Mouse (Mus musculus) 3134 (cell line): ENCODE data around the gene Ephb1.

Experiments used
- DNase-seq: peaks from one replicate; pipeline ENCODE4 v3.0.0-alpha.2; 2011; ENCODE audit warnings: low spot score; ENCODE audit not compliant: insufficient read length; ENCODE audit errors: extremely low read depth

Ephb1 gene

DNA sequence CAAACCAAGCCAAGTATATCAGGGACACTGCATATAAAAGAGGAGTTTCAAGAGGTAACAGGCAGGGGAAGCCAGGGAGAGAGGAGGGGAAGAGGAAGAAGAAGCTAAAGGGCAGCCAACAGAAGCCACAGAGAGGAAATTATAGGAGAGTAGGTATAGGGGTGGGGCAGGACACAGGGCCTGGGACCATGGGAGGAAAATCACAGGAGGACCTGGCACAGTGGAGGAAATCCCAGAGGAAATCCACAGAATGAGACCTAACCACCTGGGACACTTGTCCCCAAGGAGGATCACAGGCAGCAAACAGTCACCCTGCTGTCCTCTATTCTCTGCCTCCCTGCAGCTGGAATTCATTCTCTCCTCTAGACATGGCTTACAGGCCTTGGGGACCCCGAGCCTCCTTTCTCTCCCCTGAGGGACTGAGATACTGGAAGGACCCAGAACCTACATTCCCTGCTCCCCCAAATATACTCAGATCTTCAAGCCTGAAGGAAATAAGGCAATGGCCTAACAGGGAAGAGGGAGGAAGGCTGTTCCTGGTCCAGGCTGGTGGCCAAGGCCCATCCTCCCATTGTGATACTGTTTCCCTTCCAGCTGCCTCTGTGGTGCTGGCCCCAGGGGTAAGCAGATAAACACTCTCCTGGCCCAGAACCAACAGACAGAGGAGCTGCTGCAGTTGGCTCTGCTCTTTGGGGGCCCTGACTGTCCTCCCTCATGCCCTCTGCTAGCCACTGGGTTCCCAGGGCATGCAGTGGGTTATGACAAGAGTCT is 47.7 kb downstream of the Ephb1 start:
- no peak for DNase-seq

DNA sequence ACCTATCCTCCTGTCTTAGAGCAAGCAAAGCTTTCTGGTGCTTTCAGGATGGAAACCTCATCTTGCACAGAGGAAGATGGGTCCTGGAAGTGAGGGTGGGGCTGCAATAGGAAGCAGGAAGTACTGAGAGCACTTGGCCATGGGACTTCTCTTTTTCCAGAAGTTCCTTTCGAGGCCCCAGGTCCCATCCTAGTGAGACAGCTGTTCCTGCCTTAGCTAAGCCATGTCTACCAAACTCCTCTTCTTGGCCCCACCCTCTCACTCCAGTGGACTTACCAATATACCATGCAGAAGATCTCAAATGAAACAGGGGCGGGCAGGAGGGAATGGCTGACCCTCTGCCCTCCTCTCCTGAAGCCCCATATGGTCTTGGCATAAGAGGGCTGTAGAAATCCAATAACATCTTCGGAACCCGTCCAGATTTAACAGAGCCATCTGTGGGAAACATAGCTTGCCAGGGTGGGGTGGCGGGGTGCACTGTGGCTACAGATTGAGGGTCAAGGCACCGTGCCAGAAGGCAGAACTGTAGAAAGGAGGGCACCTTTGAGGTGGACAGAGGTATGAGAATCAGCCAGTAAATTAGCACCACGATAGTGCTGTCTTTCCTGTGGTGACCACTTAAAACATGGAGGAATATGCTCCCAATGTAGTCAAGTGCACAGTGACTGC is 48.9 kb downstream of the Ephb1 start:
- DNase-seq: no peak

DNA sequence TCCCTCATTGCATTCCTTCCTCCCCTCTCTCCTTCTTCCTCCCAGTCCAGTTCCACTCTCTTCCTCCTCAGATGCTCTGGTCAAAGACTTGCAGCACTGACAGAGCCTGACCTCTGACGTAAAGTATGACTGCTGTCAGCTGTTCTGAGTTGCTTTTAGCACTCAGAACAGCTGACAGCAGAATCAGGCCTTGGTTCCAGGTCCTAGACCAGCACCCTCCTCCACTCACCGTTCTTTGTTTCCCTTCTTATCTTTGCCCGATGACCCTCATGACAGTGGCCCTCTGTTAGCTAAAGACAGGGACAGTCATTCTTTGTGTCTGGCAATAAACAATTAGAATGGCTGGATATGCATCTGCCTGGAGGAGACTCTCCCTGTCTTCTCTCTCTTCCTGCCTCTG is 49.7 kb downstream of the Ephb1 start:
- DNase-seq: no peak

DNA sequence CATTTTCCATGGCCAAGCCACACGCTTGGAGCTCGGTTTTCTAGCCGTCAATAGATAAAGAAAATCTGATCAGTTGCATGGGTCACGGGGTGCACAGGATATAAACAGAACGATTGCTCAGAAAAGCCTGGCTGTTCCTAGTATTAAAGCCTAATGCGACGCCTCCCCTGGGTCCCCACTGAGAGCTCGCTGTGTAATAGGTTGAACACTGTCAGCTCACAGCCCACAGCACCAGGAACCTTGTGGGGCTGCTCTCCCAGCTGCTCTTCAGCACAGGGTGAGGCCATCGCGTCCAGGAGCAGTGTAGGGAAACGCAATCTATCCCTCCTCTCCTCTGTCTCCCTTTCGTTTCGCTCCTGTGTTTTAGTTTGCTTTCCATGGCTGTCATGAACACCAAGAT is 50.6 kb downstream of the Ephb1 start:
- DNase-seq: no peak

DNA sequence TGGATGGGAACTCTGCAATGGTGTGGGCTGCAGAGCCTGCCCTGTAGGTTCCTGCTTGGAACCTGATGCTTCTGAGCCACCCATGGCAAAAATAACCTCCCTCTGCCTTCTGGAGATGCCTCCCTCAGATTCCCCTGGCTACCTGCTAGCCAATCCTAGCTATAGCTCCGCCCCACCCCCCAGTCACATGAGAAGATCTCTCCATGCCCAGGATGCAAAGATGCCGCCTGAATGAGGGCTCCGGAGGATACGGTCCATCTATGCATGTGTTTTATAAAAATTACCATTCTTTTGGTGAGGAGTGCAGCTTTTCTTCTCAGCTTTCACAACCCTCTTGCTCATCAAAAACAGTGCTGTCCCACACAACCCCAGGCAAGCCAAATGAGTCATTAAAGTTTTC is 53.5 kb downstream of the Ephb1 start:
- no peak for DNase-seq

DNA sequence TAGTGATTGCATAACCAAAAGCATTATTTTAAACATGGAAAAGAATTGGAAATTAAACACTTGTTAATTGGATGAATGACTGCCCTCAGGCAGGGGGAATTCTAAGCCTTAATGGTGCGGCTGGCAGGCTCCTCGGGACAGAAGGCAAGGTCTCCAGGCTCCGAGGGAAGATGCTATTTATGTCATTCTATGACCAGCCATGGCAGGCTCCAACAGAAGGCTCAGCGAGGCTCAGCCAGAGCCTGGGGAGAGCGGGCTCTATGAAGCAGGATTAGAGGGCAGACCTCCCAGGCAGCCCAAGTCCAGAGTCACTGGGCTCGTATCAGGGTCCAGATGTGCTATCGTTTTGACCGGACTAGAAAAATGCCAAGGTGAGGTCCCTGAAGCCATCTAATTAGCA is 55.8 kb downstream of the Ephb1 start:
- no peak for DNase-seq

DNA sequence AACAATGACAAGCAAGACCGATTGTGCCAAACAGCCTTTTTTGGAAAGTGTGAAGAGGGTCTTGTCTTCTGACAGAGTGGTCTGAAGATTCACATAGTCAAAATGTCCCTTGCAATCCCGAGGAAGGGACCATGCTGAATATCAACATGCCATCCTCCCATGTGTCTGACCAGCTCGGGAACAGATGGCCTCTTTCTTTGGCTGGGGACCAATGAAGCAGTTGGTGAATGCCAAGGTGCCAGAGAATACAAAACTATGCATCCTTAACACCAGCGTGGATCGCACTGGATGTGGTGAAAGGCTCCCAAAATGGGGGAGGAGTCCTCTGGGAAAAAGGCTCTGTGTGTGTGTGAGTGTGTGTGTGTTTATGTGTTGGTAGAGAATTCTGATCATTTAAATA is 56.5 kb downstream of the Ephb1 start:
- DNase-seq: no peak

DNA sequence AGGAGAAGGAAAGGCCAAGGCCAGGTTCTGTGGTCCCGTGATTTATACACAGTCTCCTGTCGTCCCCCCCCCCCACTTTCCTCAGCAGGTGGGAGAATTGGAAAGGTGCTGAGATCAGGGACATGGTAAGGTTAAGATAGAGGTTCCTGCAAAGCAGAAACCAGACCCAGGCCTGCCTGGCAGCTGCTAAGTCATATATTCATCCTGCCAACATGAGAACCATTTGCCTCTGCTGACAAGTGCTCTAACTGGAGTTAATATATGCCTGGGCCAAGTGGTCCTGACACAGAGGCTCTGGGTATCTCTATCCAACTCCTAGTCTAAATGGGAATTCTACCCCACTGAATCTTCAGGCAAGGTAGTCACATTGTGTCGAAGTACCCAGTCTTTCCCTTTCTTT is 57.3 kb downstream of the Ephb1 start:
- DNase-seq: no peak

DNA sequence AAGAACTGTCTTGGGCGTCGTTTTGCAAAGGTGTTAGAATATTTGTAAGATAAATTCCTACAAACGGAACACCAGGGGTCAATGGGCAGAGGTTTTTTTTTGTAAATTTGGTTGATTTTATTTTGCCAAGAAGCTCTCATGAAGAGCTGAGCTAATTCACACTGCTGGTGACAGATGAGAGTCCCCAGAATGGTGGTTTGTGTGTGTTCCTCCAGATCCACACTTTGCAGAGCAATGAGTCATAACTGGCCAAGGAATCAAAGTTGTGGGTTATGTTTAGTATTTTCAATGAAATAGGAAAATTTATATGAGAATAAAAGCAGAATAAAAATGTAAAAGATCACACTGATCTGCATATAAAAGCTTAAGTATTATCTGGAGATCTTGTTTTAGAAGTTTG is 60.9 kb downstream of the Ephb1 start:
- DNase-seq: no peak

DNA sequence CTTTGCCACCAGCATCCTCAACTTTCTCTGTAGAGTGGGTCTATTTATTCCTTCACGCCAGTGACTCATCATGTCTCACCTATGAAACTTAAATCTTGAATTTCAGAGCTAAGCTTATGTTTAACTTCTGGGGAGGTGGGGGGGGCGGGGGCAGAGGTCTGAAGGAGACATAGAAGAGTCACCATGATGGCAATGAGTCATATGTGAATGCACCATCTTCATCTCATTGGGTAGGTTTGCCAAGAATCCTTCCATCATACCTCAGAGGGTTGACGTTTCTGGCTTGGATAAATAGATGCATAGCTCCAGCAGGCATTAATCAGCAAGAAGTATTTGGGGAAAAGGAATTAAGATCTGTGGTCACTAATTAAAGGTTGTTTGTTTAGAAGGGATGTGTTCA is 63.3 kb downstream of the Ephb1 start:
- no peak for DNase-seq

DNA sequence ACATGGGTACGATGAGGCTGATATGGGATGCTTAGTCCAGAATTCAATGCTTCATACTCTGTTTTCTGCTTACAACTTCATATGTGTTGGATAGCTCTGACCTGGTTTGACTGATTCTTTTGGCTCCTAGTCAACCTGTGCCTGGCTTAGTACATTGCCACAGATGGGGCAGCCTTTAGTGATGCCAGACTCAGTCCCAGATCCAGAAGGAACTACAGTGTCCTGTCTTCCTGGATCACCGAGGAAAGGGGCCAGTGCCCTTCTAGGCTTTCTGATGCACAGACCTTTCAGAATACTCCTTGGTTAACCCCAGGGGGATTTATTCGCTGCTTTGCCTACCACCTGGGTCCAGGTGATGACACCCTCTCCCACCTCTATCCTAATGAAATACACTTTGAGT is 66.1 kb downstream of the Ephb1 start:
- DNase-seq: no peak

DNA sequence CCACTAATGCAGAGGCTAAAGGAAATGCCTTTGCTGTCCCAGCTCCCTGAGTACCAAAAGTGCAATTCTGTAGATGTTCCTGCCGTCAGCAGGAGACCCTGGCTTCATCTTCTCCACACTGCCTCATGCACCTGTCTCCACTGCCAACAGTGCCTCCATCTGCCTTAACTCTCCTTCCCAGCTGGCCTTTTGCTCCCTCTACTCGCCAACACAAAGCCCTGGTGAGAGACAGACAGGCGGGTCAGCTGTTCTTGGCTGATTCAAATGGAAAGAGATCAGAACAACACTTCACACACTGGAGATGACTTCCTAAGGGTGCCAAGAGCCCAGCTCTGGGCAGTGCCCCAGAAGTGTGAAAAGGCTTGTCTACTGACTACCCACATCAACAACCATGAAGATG is 78.6 kb downstream of the Ephb1 start:
- no peak for DNase-seq

DNA sequence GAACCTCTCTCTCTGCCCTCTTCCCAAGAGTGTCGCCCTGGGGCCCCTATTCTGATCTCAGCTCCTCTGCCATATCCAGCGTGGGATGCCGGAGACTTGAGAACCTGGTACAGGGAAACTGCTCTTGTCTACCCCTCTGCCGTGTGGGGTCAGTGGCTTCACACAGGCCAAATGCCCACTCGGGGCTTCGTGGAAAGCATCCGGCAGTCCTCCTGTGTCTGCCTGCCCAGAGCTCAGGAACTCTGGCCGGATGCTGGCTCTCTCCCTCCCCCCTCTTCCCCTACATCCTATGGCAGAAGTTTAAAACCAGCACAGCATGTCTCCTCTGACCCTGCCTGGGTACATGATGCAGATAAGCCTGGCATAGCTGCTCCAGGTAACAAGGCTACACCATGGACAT is 80.5 kb downstream of the Ephb1 start:
- DNase-seq: no peak

DNA sequence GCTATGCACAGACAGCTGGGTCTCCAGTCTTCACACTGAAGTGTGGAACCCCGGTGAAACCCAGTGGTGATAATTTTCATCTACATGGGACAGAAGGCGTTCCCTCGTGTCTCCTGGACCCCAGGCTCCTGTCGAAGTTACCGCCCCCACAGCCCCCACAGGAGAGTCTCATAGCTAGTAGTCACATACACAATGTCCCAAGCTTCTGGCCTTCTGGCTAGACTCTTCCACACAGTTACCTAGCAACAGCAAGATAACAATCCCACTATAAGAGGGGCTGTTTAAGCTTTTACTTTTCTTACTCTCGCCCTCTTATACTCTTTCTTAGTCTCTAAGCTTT is 81.1 kb downstream of the Ephb1 start:
- DNase-seq: no peak

DNA sequence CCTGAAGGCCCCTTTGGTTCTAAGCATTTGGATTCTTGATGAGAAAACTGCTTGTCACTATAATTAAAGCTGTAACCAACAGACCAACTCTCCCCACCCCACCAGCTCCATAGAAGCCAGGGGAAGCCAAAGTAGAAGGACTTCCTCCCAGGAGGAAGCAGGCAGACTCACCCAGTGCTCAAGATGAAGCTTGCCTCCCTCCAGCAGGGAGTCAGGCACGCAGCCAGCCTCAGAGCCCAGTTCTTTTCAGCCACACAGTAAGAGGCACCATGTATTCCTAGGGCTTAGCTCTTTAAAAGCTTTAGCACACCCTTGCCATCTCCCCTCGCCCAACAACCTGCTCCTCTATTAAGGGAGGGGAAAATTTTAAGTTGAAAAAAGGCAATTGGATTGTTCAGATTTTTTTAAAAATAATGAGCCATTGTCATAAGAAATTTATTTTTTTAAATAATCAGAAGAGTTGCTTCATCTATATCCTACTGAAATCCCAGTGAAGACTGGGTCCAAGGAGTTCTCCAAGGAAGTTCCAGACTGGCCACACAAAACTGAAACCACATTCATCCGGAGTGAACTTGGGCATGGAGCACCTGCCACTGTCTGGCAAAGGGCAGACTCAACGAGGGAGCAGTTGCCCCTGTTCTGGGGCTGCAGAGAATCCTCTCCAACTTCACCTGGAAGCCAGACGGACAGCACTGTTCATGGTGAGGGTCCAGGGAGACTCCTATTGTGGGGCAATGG is 81.6 kb downstream of the Ephb1 start:
- no peak for DNase-seq

DNA sequence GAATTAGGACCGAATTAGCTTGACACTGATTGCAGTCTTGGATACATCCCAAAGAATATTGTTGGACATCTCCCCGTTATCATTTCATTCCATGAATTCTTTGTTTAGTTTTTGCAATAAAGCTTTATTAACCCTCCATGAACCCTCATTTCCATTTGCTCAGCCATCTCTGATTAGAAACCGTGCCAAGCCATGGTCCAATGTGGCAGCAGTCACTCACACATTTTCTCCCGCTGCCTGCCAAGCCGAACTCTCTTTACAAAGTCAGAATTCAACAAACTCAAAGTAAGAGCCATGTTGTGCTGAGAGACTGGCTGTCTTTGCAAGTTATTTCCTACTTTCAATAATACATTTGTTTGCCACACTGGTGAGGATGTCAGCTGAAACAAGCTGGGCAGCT is 84.0 kb downstream of the Ephb1 start:
- DNase-seq: no peak

DNA sequence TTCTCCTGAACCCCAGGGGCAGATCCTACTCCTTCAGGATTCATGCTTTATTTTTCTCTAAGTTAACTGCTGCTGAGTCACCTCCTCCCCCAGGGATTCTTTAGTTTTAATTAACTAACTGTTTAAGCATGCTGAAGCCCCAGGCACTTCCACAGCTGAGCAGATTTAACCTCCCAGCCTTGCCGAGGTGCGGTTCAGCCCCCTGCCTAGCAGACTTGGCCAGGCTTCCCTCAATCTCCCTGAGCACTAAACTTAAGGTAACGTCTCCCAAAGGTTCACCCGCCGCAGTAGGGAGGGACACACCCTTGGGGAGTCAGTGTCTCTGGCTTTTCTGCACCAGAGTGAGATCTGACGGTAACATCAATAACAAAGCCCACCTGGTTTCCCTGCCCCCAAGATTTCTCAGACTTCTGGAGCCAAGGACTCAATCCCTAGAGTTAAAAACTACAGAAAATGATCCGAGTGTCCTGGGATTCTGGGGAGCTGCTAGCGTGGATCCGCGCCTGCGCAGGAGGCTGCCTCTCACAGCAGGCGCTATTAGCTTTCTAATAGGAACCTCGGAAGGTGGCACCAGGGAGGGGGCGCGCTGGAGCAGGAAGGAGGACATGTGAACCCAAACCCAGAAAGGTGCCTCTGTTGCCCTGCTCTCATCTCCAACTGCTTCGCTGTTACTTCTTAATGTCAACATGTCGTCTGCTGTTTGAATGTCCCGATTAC is 87.0 kb downstream of the Ephb1 start:
- no peak for DNase-seq

DNA sequence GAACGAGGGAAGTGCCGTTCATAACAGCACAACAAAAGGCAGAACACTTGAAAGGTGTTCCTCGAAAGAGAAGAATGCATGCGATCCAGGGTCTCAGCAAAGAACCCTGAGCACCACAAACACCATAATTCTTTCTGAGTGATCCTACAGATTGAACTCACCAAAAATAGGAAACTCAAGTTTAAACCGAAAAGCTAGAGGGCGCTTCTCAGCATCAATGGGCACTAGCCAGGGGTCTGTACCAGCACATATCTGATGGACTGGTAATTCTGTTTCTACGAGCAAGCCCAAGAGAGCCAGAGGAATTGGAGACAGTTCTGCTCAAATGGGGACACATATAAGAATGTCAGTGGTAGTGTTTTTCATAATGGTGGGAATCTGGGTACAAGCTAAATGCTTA is 90.7 kb downstream of the Ephb1 start:
- DNase-seq: no peak

DNA sequence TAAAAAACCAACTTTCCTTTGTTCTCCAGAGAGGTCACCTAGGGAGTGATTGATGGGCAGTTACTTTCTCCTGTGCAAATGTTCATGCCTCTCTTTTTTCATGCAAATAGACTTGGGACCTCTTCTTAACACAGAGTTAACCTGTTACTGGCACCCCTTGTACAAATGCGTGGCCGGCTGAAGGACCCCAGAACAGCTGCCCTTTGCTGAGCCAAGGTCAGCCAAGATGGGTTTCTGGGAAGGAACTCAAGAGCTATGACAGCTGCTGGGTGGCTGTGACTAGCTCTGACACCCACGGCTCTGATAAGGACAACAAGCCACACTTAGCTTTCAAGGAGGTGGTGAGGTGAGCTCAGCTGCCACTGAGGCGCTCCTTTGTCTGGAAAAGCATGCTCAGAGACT is 92.4 kb downstream of the Ephb1 start:
- DNase-seq: no peak

DNA sequence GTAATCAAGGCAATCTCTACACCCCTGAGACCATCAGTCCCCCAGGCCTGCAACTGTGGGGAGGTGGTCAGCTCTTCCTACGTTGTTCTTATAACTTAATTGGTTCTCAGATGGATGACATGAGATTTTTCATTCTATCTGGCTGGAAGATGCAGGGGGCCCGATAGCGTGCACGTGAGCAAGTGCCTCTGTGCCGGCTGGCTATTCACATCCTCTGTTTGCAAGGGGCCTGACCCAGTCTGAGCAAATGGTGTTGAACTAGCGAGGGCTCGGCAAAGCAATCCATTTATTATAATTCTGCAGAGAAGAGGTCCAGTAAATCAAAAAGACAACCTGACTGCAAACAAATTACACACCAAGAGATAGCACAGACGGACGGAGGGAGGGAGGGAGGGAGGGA is 93.0 kb downstream of the Ephb1 start:
- no peak for DNase-seq

DNA sequence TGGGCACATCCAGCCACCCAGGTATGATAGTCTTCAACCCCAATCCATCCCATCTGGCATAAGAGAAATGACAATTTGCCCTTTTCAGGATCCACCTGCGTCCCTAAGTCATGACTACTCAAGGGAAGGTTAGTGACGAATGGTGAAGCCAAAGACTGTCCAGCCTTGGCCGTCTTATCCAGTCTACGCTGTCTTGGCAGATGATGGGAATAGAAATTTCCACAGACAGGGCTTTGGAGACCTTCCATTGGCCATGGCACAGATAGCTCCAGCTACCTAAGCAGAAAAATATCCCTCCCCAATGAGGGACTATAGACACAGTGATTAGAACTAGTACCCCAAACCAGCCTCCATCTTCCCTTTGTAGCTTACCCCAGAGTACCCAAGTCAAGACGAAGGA is 98.1 kb downstream of the Ephb1 start:
- no peak for DNase-seq
